Mouse (Mus musculus) adrenal gland, adult (tissue): Measurements from ENCODE around the gene Ppm1h.

Experiments
- DNase-seq, 2 experiments: peaks; one replicate each; pipeline ENCODE4 v3.0.0; 2022 to 2023; ENCODE audit warnings: low spot score in 1 of 2; ENCODE audit not compliant: inconsistent age in 2 of 2

Gene Ppm1h

GRCm38 (mm10) chr10:122698347-122698746 lies 19.8 kb downstream of the Ppm1h start:
- no peak for DNase-seq

GRCm38 (mm10) chr10:122704901-122705300 lies 26.3 kb downstream of the Ppm1h start:
- no peak for DNase-seq

- no peak for DNase-seq
Observed at GRCm38 (mm10) chr10:122705457-122705856, 26.9 kb downstream of the Ppm1h start.

- no peak for DNase-seq
Observed at GRCm38 (mm10) chr10:122711381-122711811, 32.8 kb downstream of the Ppm1h start.

GRCm38 (mm10) chr10:122712307-122712706 lies 33.7 kb downstream of the Ppm1h start:
- DNase-seq: no peak

- no peak for DNase-seq
Observed at GRCm38 (mm10) chr10:122715856-122716255, 37.3 kb downstream of the Ppm1h start.

GRCm38 (mm10) chr10:122716286-122716685 lies 37.7 kb downstream of the Ppm1h start:
- peak; percentile 37 to 82 for DNase-seq

- DNase-seq: no peak
Observed at GRCm38 (mm10) chr10:122716739-122717474, 38.3 kb downstream of the Ppm1h start.

- DNase-seq: no peak
Observed at GRCm38 (mm10) chr10:122717754-122718415, 39.3 kb downstream of the Ppm1h start.

- DNase-seq: no peak
Observed at GRCm38 (mm10) chr10:122718951-122719350, 40.4 kb downstream of the Ppm1h start.

- DNase-seq: peak; percentile 50 to 88
Observed at GRCm38 (mm10) chr10:122722111-122722510, 43.5 kb downstream of the Ppm1h start.

- peak in 1 of 2 experiments; percentile 42 for DNase-seq
Observed at GRCm38 (mm10) chr10:122724692-122725091, 46.1 kb downstream of the Ppm1h start.

- no peak for DNase-seq
Observed at GRCm38 (mm10) chr10:122727228-122727627, 48.7 kb downstream of the Ppm1h start.

GRCm38 (mm10) chr10:122728172-122728571 lies 49.6 kb downstream of the Ppm1h start:
- DNase-seq: no peak

GRCm38 (mm10) chr10:122732146-122732545 lies 53.6 kb downstream of the Ppm1h start:
- no peak for DNase-seq

- DNase-seq: no peak
Observed at GRCm38 (mm10) chr10:122734521-122734920, 56.0 kb downstream of the Ppm1h start.

- DNase-seq: no peak
Observed at GRCm38 (mm10) chr10:122735284-122735784, 56.8 kb downstream of the Ppm1h start.

- DNase-seq: no peak
Observed at GRCm38 (mm10) chr10:122736835-122737234, 58.3 kb downstream of the Ppm1h start.

GRCm38 (mm10) chr10:122738526-122738925 lies 60.0 kb downstream of the Ppm1h start:
- DNase-seq: no peak

- DNase-seq: no peak
Observed at GRCm38 (mm10) chr10:122739037-122739436, 60.5 kb downstream of the Ppm1h start.

- DNase-seq: no peak
Observed at GRCm38 (mm10) chr10:122740117-122740516, 61.6 kb downstream of the Ppm1h start.

- no peak for DNase-seq
Observed at GRCm38 (mm10) chr10:122741191-122741590, 62.6 kb downstream of the Ppm1h start.
